Mouse (Mus musculus) heart, adult 2 months (tissue): ENCODE measurements around the gene Krtcap2. TPM values are rescaled to one million over a fixed set of nuclear protein-coding genes. Genes with fewer than 3 reads are reported as not detected.

ENCODE experiments used
- DNase-seq, 2 experiments: peaks; one replicate each; pipeline ENCODE4 v3.0.0; 2021
- H3K27ac ChIP-seq: fragments of 200-600 bp; 2 replicates; pipeline ENCODE4 v1.8.1; 2022
- H3K27me3 ChIP-seq: fragments of 200-500 bp; 2 replicates; pipeline ENCODE4 v1.6.1; 2012; ENCODE audit warnings: mild to moderate bottlenecking, low read length, inconsistent platforms, mixed read lengths; ENCODE audit not compliant: control insufficient read depth, insufficient read depth
- H3K36me3 ChIP-seq: fragments of 200-500 bp; 2 replicates; pipeline ENCODE4 v1.6.1; 2012; ENCODE audit warnings: low read length, inconsistent platforms; ENCODE audit not compliant: control insufficient read depth, insufficient read depth
- H3K4me1 ChIP-seq: fragments of 200-500 bp; 2 replicates; pipeline ENCODE4 v1.6.1; 2011; ENCODE audit warnings: low read length; ENCODE audit not compliant: control insufficient read depth, insufficient read depth
- H3K4me3 ChIP-seq: fragments of 200-600 bp; 2 replicates; pipeline ENCODE4 v1.8.1; 2022
- H3K79me2 ChIP-seq: fragments of 200-500 bp; replicated peaks from 2 replicates; pipeline ENCODE4 v1.6.1; 2012; ENCODE audit warnings: mild to moderate bottlenecking, inconsistent platforms, low read length, moderate library complexity, mixed read lengths; ENCODE audit not compliant: control insufficient read depth, insufficient read depth
- H3K9ac ChIP-seq: fragments of 200-500 bp; 2 replicates; pipeline ENCODE4 v1.6.1; 2012; ENCODE audit warnings: low read depth, mild to moderate bottlenecking, control low read depth, inconsistent platforms, low read length, mixed read lengths
- CTCF ChIP-seq: fragments of 200-600 bp; IDR thresholded peaks from 2 replicates; pipeline ENCODE4 v1.8.1; 2022; ENCODE audit warnings: antibody characterized with exemption, mild to moderate bottlenecking, moderate library complexity
- EP300 ChIP-seq: fragments of 200-500 bp; IDR thresholded peaks from 2 replicates; pipeline ENCODE4 v1.6.1; 2011; ENCODE audit warnings: low read depth, low read length, control low read depth; ENCODE audit not compliant: insufficient read depth
- POLR2A ChIP-seq: fragments of 200-500 bp; IDR thresholded peaks from 2 replicates; pipeline ENCODE4 v1.6.1; 2011; ENCODE audit warnings: mild to moderate bottlenecking, low read depth, low read length, control low read depth; ENCODE audit not compliant: insufficient read depth
- WGBS: fragments of 180-500 bp; shearing (Covaris S2); methylation state at CpG from one replicate; pipeline ENCODE4 v1.1.7; 2018; 5-methylcytosine and 5-hydroxymethylcytosine counted together
- intact Hi-C: fragments of 180-260 bp; cut with DNase I; formaldehyde crosslinking; loops from one replicate; pipeline ENCODE4 v1.15.1; 2025
- polyA plus RNA-seq: library from polyadenylated mRNA; depleted of rRNA; stranded (reverse); fragments of >200 nt; gene quantifications from 2 replicates; pipeline ENCODE4 v1.2.3, GENCODE M21; 2012
- total RNA-seq, 2 experiments: library from RNA; stranded (reverse); gene quantifications; 2 replicates each; pipeline ENCODE4 v1.2.3; 2021

The Krtcap2 gene
- total and polyA plus RNA-seq, 3 experiments = 80.7 to 116 (median 95.7) TPM

GRCm38 (mm10) chr3:89278107-89278506 lies 32.3 kb downstream of the Krtcap2 start:
- H3K4me3 ChIP-seq = peak overlapping the region; percentile 84
- peaks cover 18% of the 10 kb centered on the region for H3K36me3 ChIP-seq
- WGBS = 28% methylated on average over 7 of the region's 7 CpGs
- peak; percentile 96 for TF ChIP-seq EP300
- no peak for TF ChIP-seq CTCF
- TF ChIP-seq POLR2A = peak; percentile 68
- intact Hi-C loops = loop anchor here (1.0 to 2.0 kb wide), 2 partner anchors 27 to 71 kb away; partner anchors contain the start of gene Adam15
- H3K9ac ChIP-seq = peak overlapping the region; percentile 82
- H3K79me2 ChIP-seq = no peaks in the 10 kb centered on the region
- peak; percentile 76 to 85 for DNase-seq
- H3K27ac ChIP-seq = peak overlapping the region; percentile 99
- H3K4me1 ChIP-seq = peaks cover 15% of the 10 kb centered on the region
- no peaks in the 10 kb centered on the region for H3K27me3 ChIP-seq

DNA sequence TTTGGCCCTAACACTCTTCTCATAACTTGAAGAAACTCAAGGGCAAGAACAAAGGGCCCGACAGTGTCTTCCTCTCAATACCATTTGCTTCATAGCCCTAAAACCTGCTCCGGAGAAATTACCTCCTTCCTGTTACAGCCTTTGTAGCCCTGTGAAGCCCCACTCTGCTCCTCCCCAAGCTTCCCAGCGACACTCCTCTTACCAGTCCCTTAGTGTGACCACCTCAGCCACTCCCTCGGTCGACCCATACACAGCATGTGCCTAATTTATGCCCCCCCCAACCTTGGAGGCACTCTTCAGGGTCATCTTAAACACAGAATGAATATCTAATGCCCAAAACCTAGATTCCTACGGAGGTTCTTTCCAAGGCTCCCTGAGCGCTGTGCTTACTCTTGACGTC lies 32.9 kb downstream of the Krtcap2 start:
- Histone ChIP-seq H3K4me3 (peak overlapping the region; percentile 84), H3K27ac (peak overlapping the region; percentile 99), H3K79me2 (no peaks in the 10 kb centered on the region), H3K4me1 (peaks cover 15% of the 10 kb centered on the region), H3K36me3 (peaks cover 13% of the 10 kb centered on the region), H3K27me3 (no peaks in the 10 kb centered on the region), H3K9ac (peak overlapping the region; percentile 82)
- DNase-seq = peak in 1 of 2 experiments; percentile 31
- TF ChIP-seq EP300 (no peak), POLR2A (no peak), CTCF (no peak)
- intact Hi-C loops = loop anchor here (1.0 to 2.0 kb wide), 3 partner anchors 8 to 70 kb away; partner anchors contain the start of genes Adam15 and Slc50a1
- 16% methylated on average over 8 of the region's 8 CpGs for WGBS

GRCm38 (mm10) chr3:89279153-89279890 lies 33.6 kb downstream of the Krtcap2 start:
- no peak for TF ChIP-seq CTCF
- TF ChIP-seq POLR2A = peak; percentile 98
- TF ChIP-seq EP300 = peak; percentile 78
- H3K27ac ChIP-seq = peak overlapping the region; percentile 99
- H3K9ac ChIP-seq = peak overlapping the region; percentile 82
- peaks cover 10% of the 10 kb centered on the region; the same call in 1 of the 2 replicates for H3K36me3 ChIP-seq
- intact Hi-C loops = loop anchor here (1.0 to 2.0 kb wide), 2 partner anchors 9 to 69 kb away; partner anchors contain the start of genes Adam15 and Slc50a1
- no peaks in the 10 kb centered on the region for H3K79me2 ChIP-seq
- peak overlapping the region; percentile 84 for H3K4me3 ChIP-seq
- peaks cover 15% of the 10 kb centered on the region for H3K4me1 ChIP-seq
- 3% methylated on average over 35 of the region's 35 CpGs for WGBS
- peak; percentile 91 to 92 for DNase-seq
- H3K27me3 ChIP-seq = no peaks in the 10 kb centered on the region

DNA sequence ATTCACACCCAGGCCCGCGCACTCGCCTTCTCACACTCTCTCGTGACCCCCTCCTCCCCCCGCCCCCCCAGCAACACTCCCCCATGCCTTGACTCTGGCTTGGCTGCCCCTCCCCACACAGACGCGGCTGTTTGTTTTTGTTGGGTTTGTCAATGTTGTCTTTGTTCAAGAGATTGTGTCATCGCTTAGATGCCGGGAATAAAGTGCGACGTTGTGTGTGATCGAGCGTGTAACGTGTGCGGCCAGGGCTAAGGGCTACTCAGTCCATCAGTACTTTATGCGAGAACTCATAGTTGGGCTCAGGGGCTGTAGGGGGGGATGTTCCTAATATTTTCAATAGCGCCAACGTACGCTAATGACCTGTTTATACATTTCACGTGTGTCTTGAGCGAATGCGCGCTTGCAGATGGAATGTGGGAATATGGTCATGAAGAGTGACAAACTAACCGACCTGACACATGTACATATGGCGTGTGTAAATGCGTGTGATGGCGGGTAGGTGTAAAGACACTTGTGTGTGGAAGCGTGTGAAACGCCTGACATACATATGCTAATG lies 34.4 kb downstream of the Krtcap2 start:
- Histone ChIP-seq H3K4me1 (peaks cover 12% of the 10 kb centered on the region), H3K4me3 (peak overlapping the region; percentile 84), H3K27ac (peak overlapping the region; percentile 99), H3K9ac (peak overlapping the region; percentile 58), H3K79me2 (no peaks in the 10 kb centered on the region), H3K27me3 (no peaks in the 10 kb centered on the region), H3K36me3 (peaks cover 8% of the 10 kb centered on the region; the same call in 1 of the 2 replicates)
- TF ChIP-seq CTCF (no peak), POLR2A (no peak), EP300 (no peak)
- intact Hi-C loops = no loop called here
- 1% methylated on average over 29 of the region's 29 CpGs for WGBS
- DNase-seq = peak in 1 of 2 experiments; percentile 36

- WGBS = under 1% methylated on average over 52 of the region's 52 CpGs
- H3K4me3 ChIP-seq = peak within 1 kb of the TSS; percentile 84
- H3K79me2 ChIP-seq = no peaks in the 10 kb centered on the region
- peaks cover 11% of the 10 kb centered on the region for H3K4me1 ChIP-seq
- intact Hi-C loops = no loop called here
- H3K36me3 ChIP-seq = peaks cover under 1% of the 10 kb centered on the region; the same call in 1 of the 2 replicates
- peak within 1 kb of the TSS; percentile 99 for H3K27ac ChIP-seq
- peak within 1 kb of the TSS; percentile 58 for H3K9ac ChIP-seq
- H3K27me3 ChIP-seq = no peaks in the 10 kb centered on the region
- peak; percentile 81 to 85 for DNase-seq
- peak; percentile 46 for TF ChIP-seq CTCF
- 0 out of 2 replicates have a peak, but pooled peaks have one; percentile 44 for TF ChIP-seq EP300
- peak; percentile 81; the same call in 1 of the 2 replicates for TF ChIP-seq POLR2A
These were observed 35.1 kb downstream of the Krtcap2 start, which contains the start of gene Efna1 for GRCm38 (mm10) chr3:89280606-89281511. Gene Efna1, minus strand, starts transcription at chr3:89281142.
